Mouse (Mus musculus) liver, embryonic 11.5 days (tissue): Measurements from ENCODE around the gene Rps18. TPM values are rescaled to one million over a fixed set of nuclear protein-coding genes. Genes with fewer than 3 reads are reported as not detected.
"Not testable (repeated sequence)": the region's sequence is repeated elsewhere in the genome, so short reads cannot be mapped to it uniquely, and the experiment has no call there.

Experiments
- ATAC-seq: fragments of 200-750 bp; cut with Nextera tagmentation; replicated peaks from 2 replicates; pipeline ENCODE4 v1.8.0; 2017; ENCODE audit warnings: moderate number of reproducible peaks, mild to moderate bottlenecking, moderate TSS enrichment, moderate library complexity; ENCODE audit not compliant: low FRiP score
- DNase-seq: peaks from one replicate; pipeline ENCODE4 v3.0.0-alpha.2; 2017; ENCODE audit warnings: low spot score
- H3K27ac ChIP-seq: fragments of 300-500 bp; sonication (generic); 2 replicates; pipeline ENCODE4 v1.5.1; 2014; ENCODE audit warnings: mild to moderate bottlenecking, low read depth, low read length, control low read depth
- H3K27me3 ChIP-seq: fragments of 300-500 bp; sonication (generic); replicated peaks from 2 replicates; pipeline ENCODE4 v1.6.1; 2014; ENCODE audit warnings: low read length, mixed read lengths; ENCODE audit not compliant: control insufficient read depth, insufficient read depth
- H3K36me3 ChIP-seq: fragments of 300-500 bp; sonication (generic); 2 replicates; pipeline ENCODE4 v1.6.1; 2014; ENCODE audit warnings: mild to moderate bottlenecking, low read length, moderate library complexity, mixed read lengths; ENCODE audit not compliant: control insufficient read depth, insufficient read depth
- H3K4me1 ChIP-seq: fragments of 300-500 bp; sonication (generic); replicated peaks from 2 replicates; pipeline ENCODE4 v1.6.1; 2014; ENCODE audit warnings: low read length, mixed read lengths; ENCODE audit not compliant: control insufficient read depth, insufficient read depth
- H3K4me2 ChIP-seq: fragments of 300-500 bp; sonication (generic); 2 replicates; pipeline ENCODE4 v1.6.1; 2014; ENCODE audit warnings: mild to moderate bottlenecking, control low read depth, moderate library complexity
- H3K4me3 ChIP-seq: fragments of 300-500 bp; sonication (generic); 2 replicates; pipeline ENCODE4 v1.5.1; 2014; ENCODE audit warnings: low read depth, low read length, control low read depth
- H3K9ac ChIP-seq: fragments of 300-500 bp; sonication (generic); 2 replicates; pipeline ENCODE4 v1.6.1; 2014; ENCODE audit warnings: low read depth, low read length, control low read depth
- H3K9me3 ChIP-seq: fragments of 300-500 bp; sonication (generic); 2 replicates; pipeline ENCODE4 v1.6.1; 2016; ENCODE audit warnings: low read length, inconsistent platforms, mixed read lengths; ENCODE audit not compliant: control insufficient read depth
- WGBS: fragments of 180-500 bp; shearing (Covaris S2); extraction: QIAGEN DNeasy Blood & Tissue Kit; methylation state at CpG from one replicate; pipeline ENCODE4 v1.1.7; 2014; 5-methylcytosine and 5-hydroxymethylcytosine counted together
- polyA plus RNA-seq: library from polyadenylated mRNA; unstranded; fragments of >200 nt; fragmentation: Nextera tagmentation; extraction: Ambion mirVana; gene quantifications from 2 replicates; pipeline ENCODE4 v1.2.1, GENCODE M21; 2014

Gene Rps18
- polyA plus RNA-seq, 1 experiment from 2014 or later, result 2,343 TPM

GRCm38 (mm10) chr17:33953310-33953709 is 2.5 kb downstream of the Rps18 start:
- WGBS, result 61% methylated on average over 3 of the region's 3 CpGs
- H3K9me3 ChIP-seq, result no peaks in the 10 kb centered on the region
- peaks cover 50% of the 10 kb centered on the region for H3K4me1 ChIP-seq
- H3K9ac ChIP-seq, result peak overlapping the region; percentile 97
- H3K4me3 ChIP-seq, result peak overlapping the region; percentile 85
- DNase-seq, result no peak
- no peaks in the 10 kb centered on the region for H3K27me3 ChIP-seq
- ATAC-seq, result no peak
- peak overlapping the region; percentile 90 for H3K27ac ChIP-seq
- H3K4me2 ChIP-seq, result peak overlapping the region; percentile 100
- peaks cover 34% of the 10 kb centered on the region for H3K36me3 ChIP-seq

DNA sequence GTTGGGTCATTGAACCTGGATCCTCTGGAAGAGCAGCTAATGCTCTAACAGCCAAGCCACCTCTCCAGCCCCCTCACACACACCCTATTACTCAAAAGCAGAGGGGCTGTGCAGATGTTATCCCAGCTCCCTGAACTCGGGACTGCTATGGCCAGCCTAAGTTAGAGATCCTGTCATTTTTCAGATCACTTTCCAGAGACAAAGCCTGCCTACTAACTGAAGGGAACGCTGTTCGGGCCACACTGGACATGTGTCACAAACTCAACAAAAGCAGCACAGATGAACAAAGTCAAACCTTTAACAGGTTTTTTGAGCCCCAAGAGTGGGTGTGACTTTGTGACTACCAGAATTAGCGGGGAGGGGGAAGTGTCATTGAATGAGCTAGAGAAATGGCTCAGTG is 2.9 kb downstream of the Rps18 start:
- WGBS, result 64% methylated on average over 4 of the region's 4 CpGs
- peaks cover 50% of the 10 kb centered on the region for H3K4me1 ChIP-seq
- peak overlapping the region; percentile 97 for H3K9ac ChIP-seq
- DNase-seq (no peak), ATAC-seq (no peak)
- peaks cover 34% of the 10 kb centered on the region for H3K36me3 ChIP-seq
- H3K27me3 ChIP-seq, result no peaks in the 10 kb centered on the region
- H3K27ac ChIP-seq, result peak overlapping the region; percentile 90
- H3K9me3 ChIP-seq, result no peaks in the 10 kb centered on the region
- H3K4me3 ChIP-seq, result peak overlapping the region; percentile 85
- peak overlapping the region; percentile 100 for H3K4me2 ChIP-seq

DNA sequence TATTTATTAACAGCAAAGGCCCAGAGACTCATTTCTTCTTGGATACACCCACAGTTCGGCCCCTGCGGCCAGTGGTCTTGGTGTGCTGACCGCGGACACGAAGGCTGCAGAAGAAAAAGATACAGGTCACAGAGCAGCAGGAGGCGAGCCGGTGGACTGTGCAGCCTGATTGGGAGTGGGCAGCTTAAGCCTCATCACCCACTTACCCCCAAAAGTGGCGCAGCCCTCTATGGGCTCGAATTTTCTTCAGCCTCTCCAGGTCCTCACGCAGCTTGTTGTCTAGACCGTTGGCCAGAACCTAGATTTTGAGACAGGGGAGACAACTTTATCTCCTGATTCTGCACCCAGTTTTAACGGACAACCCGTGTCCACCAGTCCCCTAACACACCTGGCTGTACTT is 3.8 kb downstream of the Rps18 start:
- H3K4me3 ChIP-seq, result peak overlapping the region; percentile 85
- peaks cover 38% of the 10 kb centered on the region for H3K36me3 ChIP-seq
- not testable (repeated sequence) for ATAC-seq, DNase-seq, H3K9me3 ChIP-seq, H3K27me3 ChIP-seq
- peak overlapping the region; percentile 97; the same call in 1 of the 2 replicates for H3K9ac ChIP-seq
- peak overlapping the region; percentile 90 for H3K27ac ChIP-seq
- H3K4me1 ChIP-seq, result peaks cover 48% of the 10 kb centered on the region
- H3K4me2 ChIP-seq, result peak overlapping the region; percentile 100
- 66% methylated on average over 13 of the region's 13 CpGs for whole genome bisulfite sequencing

DNA sequence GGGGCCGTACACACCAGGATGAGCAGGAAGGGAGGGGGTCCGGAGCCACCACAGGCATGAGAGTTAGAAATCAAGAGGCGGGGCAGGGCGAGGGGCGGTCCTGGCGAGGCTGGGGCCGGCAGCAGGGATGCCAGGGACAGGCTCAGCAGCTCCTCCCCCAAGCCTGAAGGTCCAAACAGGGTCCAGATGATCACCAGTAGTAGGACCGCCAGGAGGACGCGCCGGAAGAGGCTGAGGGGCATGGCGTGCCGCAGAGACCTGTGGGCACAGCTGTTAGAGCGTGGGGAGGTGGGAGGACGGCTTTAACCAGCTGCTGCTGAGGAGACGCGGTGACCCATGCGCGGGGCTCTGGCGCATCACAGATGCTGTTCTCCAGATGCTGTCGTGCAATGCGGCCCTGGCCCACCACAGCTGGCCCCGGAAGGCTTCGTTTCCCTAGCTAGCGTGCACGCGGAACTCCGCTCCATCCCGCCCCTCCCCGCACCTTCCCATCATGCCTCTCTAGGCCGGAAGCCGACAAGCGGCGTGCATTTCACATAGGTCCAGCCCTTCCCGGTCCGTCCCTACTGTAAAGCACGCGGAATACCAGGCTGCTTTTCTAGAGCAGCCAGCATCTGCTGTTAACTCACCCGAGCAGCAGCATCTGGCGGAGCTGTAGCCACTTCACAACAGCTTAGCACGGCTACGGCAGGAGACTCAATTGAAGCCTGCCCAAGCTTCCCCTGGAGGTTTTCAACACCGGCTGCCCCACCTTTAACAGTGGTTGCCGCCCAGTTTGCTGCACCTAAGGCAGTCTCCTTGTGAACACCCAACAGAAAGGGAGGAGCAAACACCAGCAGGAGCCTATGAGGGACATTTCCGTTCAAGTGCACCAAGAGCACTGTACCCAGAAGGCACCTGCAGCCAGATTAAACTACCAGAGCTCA is 4.5 kb downstream of the Rps18 start, which contains the start of gene B3galt4:
Gene B3galt4, minus strand, starts transcription at position 468 of the 926 bp plus-strand sequence.
- peak within 1 kb of the TSS; percentile 90 for H3K27ac ChIP-seq
- H3K36me3 ChIP-seq, result peaks cover 38% of the 10 kb centered on the region
- peak within 1 kb of the TSS; percentile 85 for H3K4me3 ChIP-seq
- ATAC-seq, result peak; percentile 80
- peak; percentile 92 for DNase-seq
- H3K4me1 ChIP-seq, result peaks cover 48% of the 10 kb centered on the region
- WGBS, result under 1% methylated on average over 45 of the region's 45 CpGs
- H3K4me2 ChIP-seq, result peak within 1 kb of the TSS; percentile 100
- H3K9ac ChIP-seq, result peak within 1 kb of the TSS; percentile 97
- H3K27me3 ChIP-seq, result no peaks in the 10 kb centered on the region
- H3K9me3 ChIP-seq, result no peaks in the 10 kb centered on the region

DNA sequence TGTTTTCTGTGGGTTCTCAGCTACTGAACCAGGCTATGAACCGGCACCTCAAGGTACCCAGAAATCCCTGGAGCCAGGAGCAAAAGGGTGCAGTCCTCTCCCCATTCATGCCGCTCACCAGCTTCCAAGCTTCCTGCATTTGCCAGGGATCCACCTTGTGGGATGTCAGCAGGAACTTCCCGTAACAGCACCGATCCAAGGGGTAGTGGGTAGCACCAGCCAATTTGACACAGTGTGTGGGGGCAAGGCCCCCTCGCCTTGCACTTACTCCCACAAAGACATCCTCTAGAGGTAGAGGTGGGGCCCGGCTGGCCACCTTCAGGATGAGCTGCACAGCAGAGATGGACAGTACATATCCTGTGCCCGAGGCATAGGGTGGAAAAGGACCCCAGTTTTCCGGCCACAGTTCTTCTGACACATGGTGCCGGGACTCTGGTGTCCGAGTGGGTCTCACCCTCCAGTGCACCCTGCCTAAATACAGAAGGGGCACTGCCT is 5.6 kb downstream of the Rps18 start:
- 70% methylated on average over 10 of the region's 10 CpGs for WGBS
- H3K4me2 ChIP-seq, result peak overlapping the region; percentile 100
- no peak for ATAC-seq
- H3K4me1 ChIP-seq, result peaks cover 48% of the 10 kb centered on the region
- DNase-seq, result no peak
- H3K4me3 ChIP-seq, result peak overlapping the region; percentile 85
- H3K9me3 ChIP-seq, result no peaks in the 10 kb centered on the region
- H3K9ac ChIP-seq, result peak overlapping the region; percentile 72
- H3K27me3 ChIP-seq, result no peaks in the 10 kb centered on the region
- H3K27ac ChIP-seq, result peak overlapping the region; percentile 90
- peaks cover 41% of the 10 kb centered on the region for H3K36me3 ChIP-seq

DNA sequence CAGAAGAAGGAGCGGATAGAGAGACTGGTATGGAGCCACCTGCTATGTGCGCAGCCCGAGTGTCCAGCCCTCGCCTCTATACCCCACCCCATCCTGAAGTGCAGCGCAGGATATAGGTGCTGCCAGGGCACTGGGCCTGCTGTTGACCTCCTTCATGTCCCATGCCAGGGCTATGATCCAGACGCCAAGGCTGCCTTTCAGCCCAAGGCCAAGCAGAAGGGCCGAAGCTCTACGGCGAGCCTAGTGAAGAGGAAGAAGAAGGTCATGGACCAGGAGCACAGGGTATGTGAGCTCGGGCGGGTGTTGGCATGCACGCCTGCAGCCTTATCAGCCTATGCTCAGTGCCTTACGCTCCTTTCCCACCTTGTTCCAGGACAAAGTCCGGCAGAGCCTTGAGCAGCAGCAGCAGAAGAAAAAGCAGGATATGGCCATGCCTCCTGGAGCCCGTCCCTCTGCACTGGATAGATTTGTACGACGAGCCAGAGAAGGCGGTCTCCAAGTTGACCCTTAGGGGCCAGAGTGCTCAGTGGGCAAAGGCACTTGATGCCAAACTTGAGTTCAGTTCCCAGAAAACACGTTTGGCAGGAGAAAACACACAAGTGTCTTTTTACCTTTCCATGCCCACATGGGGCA is 6.8 kb downstream of the Rps18 start:
- DNase-seq, result no peak
- ATAC-seq, result no peak
- WGBS, result 86% methylated on average over 19 of the region's 19 CpGs

DNA sequence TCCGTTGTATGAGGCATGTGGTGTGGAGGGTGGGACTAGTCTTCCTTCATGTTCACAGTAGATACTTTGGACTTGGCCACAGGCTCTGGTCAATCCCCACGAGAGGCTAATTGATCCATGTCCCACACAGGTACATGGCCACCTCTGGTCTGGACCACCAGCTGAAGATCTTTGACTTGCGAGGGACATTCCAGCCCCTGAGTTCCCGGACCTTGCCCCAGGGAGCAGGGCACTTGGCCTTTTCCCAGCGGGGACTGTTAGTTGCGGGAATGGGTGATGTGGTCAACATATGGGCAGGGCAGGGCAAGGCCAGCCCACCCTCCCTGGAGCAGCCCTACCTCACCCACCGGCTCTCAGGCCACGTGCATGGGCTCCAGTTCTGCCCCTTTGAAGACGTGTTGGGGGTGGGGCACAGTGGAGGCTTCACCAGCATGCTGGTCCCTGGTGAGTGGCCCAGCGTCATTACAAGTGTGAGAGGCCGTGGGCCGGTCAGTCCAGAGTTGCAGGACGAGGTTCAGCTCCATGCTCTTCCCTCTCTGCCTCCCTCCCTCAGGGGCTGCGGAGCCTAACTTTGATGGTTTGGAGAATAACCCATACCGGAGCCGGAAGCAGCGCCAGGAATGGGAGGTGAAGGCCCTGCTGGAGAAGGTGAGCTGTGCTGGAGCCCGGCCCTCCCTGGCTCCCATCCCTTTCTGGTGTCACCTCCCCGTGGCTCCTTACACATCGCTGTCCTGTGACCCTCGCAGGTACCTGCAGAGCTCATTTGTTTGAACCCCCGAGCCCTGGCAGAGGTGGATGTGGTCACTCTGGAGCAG is 7.5 kb downstream of the Rps18 start:
- H3K27me3 ChIP-seq, result no peaks in the 10 kb centered on the region
- no peaks in the 10 kb centered on the region for H3K9me3 ChIP-seq
- no peak overlapping the region for H3K27ac ChIP-seq
- H3K4me1 ChIP-seq, result peaks cover 34% of the 10 kb centered on the region
- DNase-seq, result no peak
- peaks cover 44% of the 10 kb centered on the region for H3K36me3 ChIP-seq
- 88% methylated on average over 22 of the region's 22 CpGs for whole genome bisulfite sequencing
- no peak overlapping the region for H3K4me2 ChIP-seq
- H3K9ac ChIP-seq, result no peak overlapping the region
- ATAC-seq, result no peak
- H3K4me3 ChIP-seq, result no peak overlapping the region

More for the DNA sequence above, 6.8 kb downstream of the Rps18 start:
- Histone ChIP-seq H3K9me3 (no peaks in the 10 kb centered on the region), H3K9ac (no peak overlapping the region), H3K36me3 (peaks cover 44% of the 10 kb centered on the region), H3K27me3 (no peaks in the 10 kb centered on the region), H3K4me2 (no peak overlapping the region), H3K4me3 (no peak overlapping the region), H3K4me1 (peaks cover 42% of the 10 kb centered on the region), H3K27ac (no peak overlapping the region)

GRCm38 (mm10) chr17:33947430-33948089 is 8.2 kb downstream of the Rps18 start:
- Histone ChIP-seq H3K27ac (no peak overlapping the region), H3K27me3 (no peaks in the 10 kb centered on the region), H3K4me2 (no peak overlapping the region; the same call in 1 of the 2 replicates), H3K4me1 (peaks cover 27% of the 10 kb centered on the region), H3K4me3 (no peak overlapping the region), H3K9me3 (no peaks in the 10 kb centered on the region), H3K9ac (no peak overlapping the region), H3K36me3 (peaks cover 41% of the 10 kb centered on the region)
- 76% methylated on average over 10 of the region's 10 CpGs for WGBS
- DNase-seq (no peak), ATAC-seq (no peak)
